ENCODE assay signal across 8 mouse cellular contexts in genomic region chr8:126586599-126587577, GRCm38 (mm10). TPM values are rescaled to one million over a fixed set of nuclear protein-coding genes. Genes with fewer than 3 reads are reported as not detected.
DNase-seq lines count a peak whose midpoint lies in the region; ATAC-seq lines count a peak whose summit lies in the region.

No protein-coding gene starts in this region.

- peak overlapping the region; percentile 71 for H3K4me3 ChIP-seq in kidney, embryonic 15.5 days (replicated peaks)
- peak overlapping the region; percentile 79 for H3K4me3 ChIP-seq in heart, embryonic 13.5 days
- peak overlapping the region; percentile 67 for H3K4me3 ChIP-seq in macrophage (ENCODE audit: inconsistent target)

- WGBS in kidney, embryonic 15.5 days, result 59% methylated on average over 10 of the region's 10 CpGs
- 61% methylated on average over 10 of the region's 10 CpGs for WGBS in heart, embryonic 13.5 days
- 34% methylated on average over 10 of the region's 10 CpGs for WGBS in macrophage (ENCODE audit: missing documents)

- H3K9ac ChIP-seq in kidney, embryonic 15.5 days, result no peak overlapping the region
- peak overlapping the region; percentile 100 for H3K9ac ChIP-seq in heart, embryonic 13.5 days

- DNase-seq in kidney, postnatal 14 days, result no peak
- DNase-seq in MN1 (ENCODE audit: low spot score), result peak; percentile 69
- no peak for DNase-seq in layer of hippocampus, adult 8-10 months (ENCODE audit: low spot score in 2 of 2)
- no peak for DNase-seq in testis, postnatal 10 days (ENCODE audit: low spot score)
- no peak for DNase-seq in retina, postnatal 1 day

- peak overlapping the region; percentile 91 for H3K4me2 ChIP-seq in kidney, embryonic 15.5 days
- H3K4me2 ChIP-seq in heart, embryonic 13.5 days, result peak overlapping the region; percentile 99

- H3K27me3 ChIP-seq in kidney, embryonic 15.5 days, result no peaks in the 10 kb centered on the region
- no peaks in the 10 kb centered on the region for H3K27me3 ChIP-seq in heart, embryonic 13.5 days (replicated peaks)

- H3K36me3 ChIP-seq in kidney, embryonic 15.5 days, result peaks cover 42% of the 10 kb centered on the region
- H3K36me3 ChIP-seq in heart, embryonic 13.5 days, result peaks cover 50% of the 10 kb centered on the region
- no peaks in the 10 kb centered on the region for H3K36me3 ChIP-seq in macrophage (ENCODE audit: inconsistent target)

- peaks cover 72% of the 10 kb centered on the region for H3K79me2 ChIP-seq in macrophage (ENCODE audit: inconsistent target)

- H3K27ac ChIP-seq in kidney, embryonic 15.5 days, result peak overlapping the region; percentile 51
- H3K27ac ChIP-seq in heart, embryonic 13.5 days (replicated peaks), result peak overlapping the region; percentile 62
- peak overlapping the region; percentile 96 for H3K27ac ChIP-seq in macrophage

- no peaks in the 10 kb centered on the region for H3K9me3 ChIP-seq in kidney, embryonic 15.5 days (replicated peaks)
- H3K9me3 ChIP-seq in heart, embryonic 13.5 days, result no peaks in the 10 kb centered on the region

- H3K4me1 ChIP-seq in kidney, embryonic 15.5 days, result peaks cover 73% of the 10 kb centered on the region
- H3K4me1 ChIP-seq in heart, embryonic 13.5 days, result peaks cover 65% of the 10 kb centered on the region

- no peak for ATAC-seq in kidney, embryonic 15.5 days (replicated peaks; ENCODE audit: low FRiP score)
- ATAC-seq in heart, embryonic 13.5 days (ENCODE audit: extremely low read depth, insufficient number of reproducible peaks, low FRiP score, low TSS enrichment), result no peak

RNA-seq across cellular contexts. Expression of gene Irf2bp2, which starts 6.9 kb away (rescaled TPM):
- 12.3 and 13.3 TPM in 2 replicates for polyA plus RNA-seq in kidney, embryonic 15.5 days (2015; fragmentation: Nextera tagmentation; extraction: Ambion mirVana)
- polyA plus RNA-seq in heart, embryonic 13.5 days (2015; fragmentation: Nextera tagmentation; extraction: Ambion mirVana), result 6.5 and 7.5 TPM in 2 replicates
- 100 to 1,000 TPM in 19 of 26 experiments, 10 to 100 TPM in 6, 1 to 10 TPM in 1; 2.6 to 175 (median 132) TPM for total RNA-seq in macrophage (2018; cell fraction: chromatin; rRNA removed)
- total RNA-seq in macrophage (2018; cell fraction: cytosol; rRNA removed), result 100 to 1,000 TPM in 12 of 26 experiments, 10 to 100 TPM in 14; 12.4 to 139 (median 98.3) TPM
- total RNA-seq in macrophage (2018; cell fraction: nucleus; rRNA removed), result 100 to 1,000 TPM in 23 of 26 experiments, 10 to 100 TPM in 3; 17.9 to 251 (median 174) TPM
- 39.1 to 68.1 TPM (median 42.7 TPM) in 3 replicates for polyA plus RNA-seq in macrophage (2018)
- 10 to 100 TPM; 53.5 to 58.0 (median 56.2) TPM for total RNA-seq in layer of hippocampus, adult 8-10 months (2022)
